Mouse (Mus musculus) retina, adult 2 months (tissue): ENCODE data around the gene Fmnl3.

Experiments used
- DNase-seq: peaks from one replicate; pipeline ENCODE4 v3.0.0-alpha.2; 2012; ENCODE audit warnings: low read depth, low spot score

The Fmnl3 gene

GRCm38 (mm10) chr15:99370259-99370691 lies at the start of gene Fmnl3:
Gene Fmnl3, minus strand, starts transcription at chr15:99370482.
- peak; percentile 79 for DNase-seq

GRCm38 (mm10) chr15:99417692-99418271 lies 47.5 kb upstream of the Fmnl3 start:
- DNase-seq, result no peak

GRCm38 (mm10) chr15:99416957-99417356 lies 46.7 kb upstream of the Fmnl3 start:
- no peak for DNase-seq

GRCm38 (mm10) chr15:99416348-99416882 lies 46.1 kb upstream of the Fmnl3 start:
- DNase-seq, result peak; percentile 72

GRCm38 (mm10) chr15:99415793-99416192 lies 45.5 kb upstream of the Fmnl3 start:
- DNase-seq, result no peak

GRCm38 (mm10) chr15:99411747-99412146 lies 41.5 kb upstream of the Fmnl3 start:
- DNase-seq, result no peak

- DNase-seq, result no peak
Measured at GRCm38 (mm10) chr15:99408845-99409244, 38.6 kb upstream of the Fmnl3 start.

- DNase-seq, result no peak
Measured at GRCm38 (mm10) chr15:99406986-99407570, 36.8 kb upstream of the Fmnl3 start.

GRCm38 (mm10) chr15:99405150-99405549 lies 34.9 kb upstream of the Fmnl3 start:
- no peak for DNase-seq

GRCm38 (mm10) chr15:99403159-99403889 lies 33.0 kb upstream of the Fmnl3 start:
- DNase-seq, result no peak

GRCm38 (mm10) chr15:99400602-99401001 lies 30.3 kb upstream of the Fmnl3 start:
- no peak for DNase-seq

- no peak for DNase-seq
Measured at GRCm38 (mm10) chr15:99399503-99400245, 29.4 kb upstream of the Fmnl3 start.

- no peak for DNase-seq
Measured at GRCm38 (mm10) chr15:99397622-99398021, 27.3 kb upstream of the Fmnl3 start.

GRCm38 (mm10) chr15:99396875-99397274 lies 26.6 kb upstream of the Fmnl3 start:
- no peak for DNase-seq

- DNase-seq, result no peak
Measured at GRCm38 (mm10) chr15:99396462-99396861, 26.2 kb upstream of the Fmnl3 start.

GRCm38 (mm10) chr15:99393386-99394252 lies 23.3 kb upstream of the Fmnl3 start:
- DNase-seq, result no peak

GRCm38 (mm10) chr15:99392486-99393385 lies 22.5 kb upstream of the Fmnl3 start, which contains the start of gene Tmbim6:
Gene Tmbim6, plus strand, starts transcription at chr15:99392882.
- peak; percentile 100 for DNase-seq

- no peak for DNase-seq
Measured at GRCm38 (mm10) chr15:99391975-99392374, 21.7 kb upstream of the Fmnl3 start.

- no peak for DNase-seq
Measured at GRCm38 (mm10) chr15:99390472-99391401, 20.5 kb upstream of the Fmnl3 start.
